Mouse (Mus musculus) midbrain, embryonic 13.5 days (tissue): ENCODE measurements around the gene Gm10037. TPM values are rescaled to one million over a fixed set of nuclear protein-coding genes. Genes with fewer than 3 reads are reported as not detected.

Experiments used
- polyA plus RNA-seq: library from polyadenylated mRNA; unstranded; fragments of >200 nt; fragmentation: Nextera tagmentation; extraction: Ambion mirVana; gene quantifications from 2 replicates; pipeline ENCODE4 v1.2.1, GENCODE M21; 2015

Gene Gm10037
- polyA plus RNA-seq, 1 experiment from 2014 or later: 5.4 TPM

Other genes with a start within 250 kb of the Gm10037 start
- 4.5 and 4.6 TPM in 2 replicates for gene Zfp729b, start 221.4 kb upstream of the Gm10037 start, polyA plus RNA-seq
- gene Gm49345, start 193.3 kb upstream of the Gm10037 start, polyA plus RNA-seq: not detected in 2 replicates
- gene Zfp729a, start 193.3 kb upstream of the Gm10037 start, polyA plus RNA-seq: 3.3 and 3.7 TPM in 2 replicates
- 15.4 and 18.3 TPM in 2 replicates for gene Zfp738, start 144.0 kb upstream of the Gm10037 start, polyA plus RNA-seq
- gene Zfp65, start 101.9 kb upstream of the Gm10037 start, polyA plus RNA-seq: 9.8 and 10.3 TPM in 2 replicates
- gene Zfp85, start 75.9 kb upstream of the Gm10037 start, polyA plus RNA-seq: 8.0 and 8.7 TPM in 2 replicates
- 3.5 and 3.6 TPM in 2 replicates for gene Zfp493, start 51.4 kb upstream of the Gm10037 start, polyA plus RNA-seq
- 12.0 and 12.7 TPM in 2 replicates for gene Zfp273, start 17.4 kb upstream of the Gm10037 start, polyA plus RNA-seq
- not detected in 2 replicates for gene BC048507, start 32.2 kb downstream of the Gm10037 start, polyA plus RNA-seq